Mouse (Mus musculus) urinary bladder, adult 18-20 months (tissue): Measurements from ENCODE around the gene Hoxb13.

Source experiments
- DNase-seq, 2 experiments: peaks; one replicate each; pipeline ENCODE4 v3.0.0; 2022; ENCODE audit warnings: low spot score in 2 of 2, mixed read lengths in 2 of 2

Hoxb13 gene

DNA sequence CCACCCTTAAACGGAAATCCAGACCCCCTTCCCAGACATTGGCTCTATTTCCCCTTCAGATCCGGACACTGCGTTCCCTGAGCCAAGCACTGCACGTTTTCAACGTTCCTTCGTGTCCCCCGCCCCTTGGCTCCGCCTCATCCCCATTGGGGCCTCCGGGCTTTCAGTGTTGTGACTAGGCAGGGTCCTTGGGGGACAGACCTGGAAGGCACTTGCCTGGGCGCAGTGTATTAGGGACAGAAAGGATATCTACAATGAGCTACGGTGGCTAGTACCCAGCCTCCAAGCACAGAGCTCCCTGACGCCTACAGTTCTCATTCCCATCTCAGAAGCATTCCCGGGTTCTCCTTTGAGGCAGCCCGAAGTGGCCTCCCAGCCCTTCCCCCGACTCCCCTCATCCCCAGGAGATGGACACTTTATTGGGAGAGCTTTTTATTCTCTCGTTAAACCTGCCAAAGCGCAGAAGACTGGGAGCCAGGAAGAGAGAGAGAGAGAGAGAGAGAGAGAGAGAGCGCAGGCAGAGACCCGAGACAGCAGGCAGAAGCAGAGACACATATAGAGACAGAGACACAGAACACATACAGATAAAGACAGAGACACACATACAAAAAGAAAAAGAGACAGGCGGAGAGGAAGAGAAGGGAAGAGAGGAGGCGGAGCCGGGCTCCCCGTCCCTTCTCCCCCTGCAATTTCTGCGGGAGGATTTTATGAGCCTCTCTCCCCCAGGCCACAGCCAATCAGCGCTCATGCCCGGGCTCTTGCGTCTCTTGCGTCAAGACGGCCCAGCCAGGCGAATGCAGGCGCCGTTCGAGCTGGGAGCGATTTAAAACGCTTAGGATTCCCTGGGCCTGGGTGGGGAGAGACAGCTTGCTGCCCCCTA lies at the start of gene Hoxb13:
Hoxb13 (plus strand) TSS at position 796 of the 880 bp plus-strand sequence.
- DNase-seq, result no peak

DNA sequence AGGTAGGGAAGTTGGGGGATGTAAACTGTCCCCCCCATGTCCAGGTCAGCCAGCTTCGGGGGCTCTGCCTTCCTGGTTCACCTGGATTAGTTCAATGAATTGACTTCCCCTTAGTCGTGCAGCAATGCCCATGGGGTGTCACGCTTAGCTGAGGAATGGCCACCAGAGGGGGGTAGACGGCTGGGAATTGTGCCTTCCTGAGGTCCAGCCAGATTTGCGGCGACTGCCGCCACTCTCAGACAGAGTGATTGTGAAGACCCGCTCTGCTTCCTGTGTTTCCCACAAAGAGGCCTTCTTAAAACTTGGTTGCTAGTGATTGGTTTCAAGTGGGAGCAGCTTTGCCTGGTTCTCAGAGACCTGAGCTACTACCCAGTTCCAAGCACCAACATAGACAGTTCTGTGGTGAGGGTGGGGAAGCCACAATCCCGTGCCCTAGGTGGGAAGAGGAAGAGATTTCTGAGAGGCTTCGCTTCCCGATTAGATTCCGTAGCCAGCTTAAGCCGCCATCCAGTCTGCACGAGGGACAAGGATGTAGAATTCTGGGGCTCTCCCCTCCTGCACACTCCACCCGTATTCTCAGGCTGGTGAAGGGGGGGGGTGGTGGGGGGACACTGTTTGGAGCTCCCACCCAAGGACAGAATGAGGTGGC lies 48.4 kb upstream of the Hoxb13 start:
- peak; percentile 40 to 59 for DNase-seq

DNA sequence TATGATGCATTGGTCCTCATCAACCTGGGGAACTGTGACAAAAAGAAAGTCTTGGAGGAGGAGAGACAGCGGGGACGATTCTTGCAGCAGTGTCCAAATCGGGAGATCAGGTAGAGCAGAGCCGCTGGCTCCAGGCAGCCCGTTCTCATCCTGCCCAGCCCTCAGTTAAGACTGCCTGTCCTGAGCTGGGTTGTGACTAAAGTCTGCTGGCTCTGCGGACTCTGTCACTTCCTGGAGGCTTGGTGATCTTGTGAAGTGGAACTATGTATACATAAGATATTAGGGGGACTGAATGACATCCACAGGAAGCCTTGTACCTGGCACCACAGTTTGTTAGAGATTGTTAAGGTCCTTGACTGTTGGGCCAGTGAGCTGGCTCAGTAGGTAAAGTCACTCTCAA lies 46.6 kb upstream of the Hoxb13 start:
- DNase-seq, result no peak

GRCm38 (mm10) chr11:96164769-96165168 lies 29.3 kb upstream of the Hoxb13 start:
- no peak for DNase-seq

GRCm38 (mm10) chr11:96168125-96168524 lies 26.0 kb upstream of the Hoxb13 start:
- no peak for DNase-seq

GRCm38 (mm10) chr11:96169016-96169415 lies 25.1 kb upstream of the Hoxb13 start:
- DNase-seq, result no peak

DNA sequence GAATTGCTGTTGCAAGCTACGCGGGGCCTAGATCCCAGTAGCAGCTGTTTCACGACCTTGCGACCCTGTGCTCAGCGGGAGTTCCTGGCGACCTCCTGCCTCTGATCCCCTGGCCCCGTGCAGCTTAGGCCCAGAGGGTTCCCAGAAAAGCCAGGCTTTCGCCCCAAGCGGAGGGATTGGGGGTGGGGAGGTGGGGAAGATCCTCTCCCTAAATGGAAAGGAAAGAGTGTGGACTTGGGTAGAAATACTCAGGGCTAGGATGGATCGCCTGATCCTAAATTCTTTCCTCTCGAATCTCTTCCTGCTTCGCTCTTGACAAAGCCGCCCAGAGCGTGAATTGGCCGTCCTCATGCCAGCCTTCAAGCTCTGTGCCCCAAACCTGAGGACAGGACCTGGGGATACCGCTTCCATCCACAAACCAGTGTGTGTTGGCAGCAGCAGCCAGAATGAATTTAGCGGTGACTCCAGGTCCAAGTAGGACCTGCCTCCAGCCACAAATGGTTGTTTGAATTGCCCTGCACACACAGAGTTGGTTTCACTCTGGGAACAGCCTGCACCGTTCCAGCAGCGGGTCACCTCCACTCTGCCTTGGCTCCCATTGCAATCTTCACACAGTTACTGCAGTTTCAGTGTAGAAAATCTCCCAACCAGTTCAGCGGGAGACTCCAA lies 23.3 kb upstream of the Hoxb13 start:
- no peak for DNase-seq

GRCm38 (mm10) chr11:96171601-96172000 lies 22.5 kb upstream of the Hoxb13 start:
- DNase-seq, result no peak

GRCm38 (mm10) chr11:96172511-96173287 lies 21.4 kb upstream of the Hoxb13 start:
- no peak for DNase-seq

DNA sequence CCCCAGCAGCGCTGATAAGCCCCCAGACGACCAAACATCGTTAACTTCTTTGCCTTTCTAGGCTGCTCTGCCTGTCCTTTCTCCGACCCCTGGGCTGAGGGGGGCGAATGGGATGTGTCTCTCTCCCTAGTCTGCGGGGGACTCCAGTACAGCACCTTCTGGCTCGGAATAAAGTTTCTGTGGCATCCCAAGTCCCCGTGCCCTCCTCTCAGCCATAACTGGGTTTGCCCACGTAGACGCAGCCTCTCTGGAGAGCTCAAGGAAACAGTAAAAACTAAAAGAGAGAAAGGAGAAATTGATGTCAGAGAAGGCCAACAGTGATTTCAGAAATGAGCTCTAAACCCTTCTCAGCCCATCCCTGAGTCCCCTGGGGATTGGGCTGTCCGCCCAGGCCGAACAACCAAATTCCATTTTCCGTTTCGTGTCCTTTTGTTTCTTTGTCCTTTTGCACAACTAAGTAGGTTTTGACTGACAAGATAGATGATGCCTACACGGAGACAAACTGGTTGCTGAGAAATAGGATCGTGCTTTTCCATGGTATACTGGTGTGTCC lies 20.8 kb upstream of the Hoxb13 start:
- no peak for DNase-seq

DNA sequence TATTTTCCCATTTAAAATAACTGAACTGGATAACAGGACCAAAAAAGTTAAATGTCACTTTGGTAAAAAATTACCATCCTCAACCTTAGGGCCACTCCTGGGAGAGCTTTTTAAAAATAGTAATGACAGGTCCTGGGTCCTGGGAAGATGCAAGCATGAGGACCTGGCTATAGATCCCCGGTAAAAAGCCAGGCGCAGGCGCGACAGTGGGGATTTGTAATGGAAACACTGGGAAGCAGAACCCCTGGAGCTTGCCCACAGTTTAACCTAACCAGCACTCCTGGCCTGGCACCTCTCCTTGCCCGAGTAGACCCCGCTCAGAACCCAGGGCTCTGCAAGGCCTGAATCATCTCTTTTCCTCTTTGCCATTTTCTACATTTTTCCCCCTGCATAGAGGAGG lies 19.2 kb upstream of the Hoxb13 start:
- DNase-seq, result no peak

DNA sequence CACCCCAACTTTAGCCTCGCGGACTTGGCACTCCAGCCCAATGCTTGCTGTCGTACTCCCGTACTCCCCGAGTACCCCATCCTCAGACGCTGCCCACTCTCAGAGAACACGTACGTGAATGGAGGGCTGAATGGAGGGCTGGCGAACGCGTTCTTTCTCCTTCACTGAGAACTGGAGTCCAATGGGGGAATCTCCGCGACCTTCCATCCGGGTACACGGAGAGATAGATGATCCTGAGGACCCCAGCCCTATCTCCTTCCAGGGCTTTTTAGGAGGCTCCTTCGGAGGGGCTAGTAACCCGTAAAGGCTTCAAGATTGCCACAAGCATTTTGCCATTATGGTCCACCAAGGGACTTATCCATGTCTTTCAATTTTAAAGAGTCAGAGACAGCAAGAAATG lies 18.6 kb upstream of the Hoxb13 start:
- DNase-seq, result no peak

DNA sequence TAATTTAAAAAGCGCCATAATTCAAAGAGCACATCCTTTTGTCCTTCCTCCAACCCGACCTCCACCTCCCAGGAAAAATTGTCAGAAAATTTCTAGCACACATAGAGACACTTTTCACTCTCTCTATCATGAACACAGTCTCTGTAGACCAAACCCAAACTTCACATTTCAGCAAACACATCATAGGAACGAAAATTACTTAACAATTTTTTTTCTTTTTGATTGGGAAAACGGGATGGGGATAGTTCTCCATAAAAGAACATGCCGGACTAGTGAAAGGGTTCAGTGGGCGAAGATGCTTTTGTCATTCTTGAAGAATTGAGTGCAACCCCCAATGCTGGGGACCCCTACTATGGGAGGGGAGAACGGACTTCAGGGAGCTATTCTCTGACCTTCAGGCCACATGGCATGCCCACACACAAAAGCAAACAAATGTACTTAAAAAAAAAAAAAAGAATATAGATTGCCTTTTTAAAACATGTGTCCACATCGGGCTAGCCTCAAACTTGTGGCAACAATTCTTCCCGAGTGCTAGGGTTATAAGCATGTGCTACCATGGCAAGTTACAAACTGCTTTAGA lies 18.1 kb upstream of the Hoxb13 start:
- DNase-seq, result no peak

DNA sequence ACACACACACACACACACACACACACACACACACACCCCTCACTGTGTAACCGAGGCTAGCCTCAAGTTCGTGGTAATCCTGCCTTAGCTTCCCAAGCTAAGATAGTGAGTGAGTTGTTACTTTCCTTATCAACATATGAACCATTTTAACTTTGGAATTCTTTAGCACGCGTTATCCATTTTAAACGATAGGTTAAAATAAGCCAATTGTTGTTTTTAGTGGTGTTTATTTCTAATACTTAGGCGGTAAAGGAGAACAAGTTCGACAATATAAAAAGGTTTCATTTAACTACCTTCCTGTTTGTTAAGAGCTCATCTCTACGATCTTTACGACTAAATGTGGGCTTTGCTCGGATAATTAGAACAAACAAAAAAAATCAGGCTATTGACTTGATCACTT lies 17.3 kb upstream of the Hoxb13 start:
- no peak for DNase-seq

- DNase-seq, result no peak
These were observed 16.5 kb upstream of the Hoxb13 start for GRCm38 (mm10) chr11:96177546-96178174.

DNA sequence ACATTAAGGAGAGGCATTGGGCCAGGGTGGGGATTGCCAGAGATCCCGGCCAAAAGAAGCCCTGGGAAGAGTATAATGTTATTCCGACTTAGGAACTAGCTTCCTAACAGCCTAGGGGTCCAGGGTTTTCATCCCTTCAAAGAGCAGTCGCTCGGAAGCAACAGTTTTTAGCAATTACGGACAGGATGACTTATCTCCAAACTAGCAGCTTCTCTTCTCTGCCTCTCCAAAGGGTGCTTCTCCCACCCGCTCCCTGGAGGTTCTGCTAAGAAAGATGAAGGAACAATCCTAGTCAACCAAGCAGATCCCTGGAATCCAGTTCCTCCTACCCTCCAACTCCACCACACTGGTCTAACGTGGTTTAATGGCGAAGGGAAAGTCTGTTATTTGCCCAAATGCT lies 15.8 kb upstream of the Hoxb13 start:
- DNase-seq, result no peak

- no peak for DNase-seq
These were observed 15.1 kb upstream of the Hoxb13 start for GRCm38 (mm10) chr11:96178911-96179503.

GRCm38 (mm10) chr11:96181061-96181460 lies 13.1 kb upstream of the Hoxb13 start:
- DNase-seq, result no peak

DNA sequence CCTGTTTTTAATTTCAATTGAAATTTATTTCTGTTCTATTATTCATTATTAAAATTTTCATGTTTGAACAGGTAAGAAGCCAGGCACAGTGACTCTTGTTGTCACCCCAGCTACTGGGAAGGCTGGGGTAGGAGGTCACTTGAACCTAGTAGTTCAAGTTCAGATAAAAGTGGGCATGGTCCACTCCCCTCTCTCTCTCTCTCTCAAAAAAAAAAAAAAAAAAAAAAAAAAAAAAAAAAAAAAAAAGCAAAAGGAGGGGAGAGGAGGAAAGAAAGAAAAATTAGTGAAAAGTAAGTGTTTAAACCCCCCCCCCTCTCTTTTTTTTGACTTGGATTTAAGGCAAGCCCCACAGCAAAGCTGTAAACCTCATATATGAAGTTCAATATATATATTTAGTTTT lies 9.9 kb upstream of the Hoxb13 start:
- DNase-seq, result no peak

GRCm38 (mm10) chr11:96187321-96187720 lies 6.8 kb upstream of the Hoxb13 start:
- DNase-seq, result no peak
